Mouse (Mus musculus) ovary, postnatal 14 days (tissue): ENCODE measurements around the gene Mterf4.

Experiments used
- DNase-seq: peaks from one replicate; pipeline ENCODE4 v3.0.0; 2022; ENCODE audit warnings: low spot score

Gene Mterf4

DNA sequence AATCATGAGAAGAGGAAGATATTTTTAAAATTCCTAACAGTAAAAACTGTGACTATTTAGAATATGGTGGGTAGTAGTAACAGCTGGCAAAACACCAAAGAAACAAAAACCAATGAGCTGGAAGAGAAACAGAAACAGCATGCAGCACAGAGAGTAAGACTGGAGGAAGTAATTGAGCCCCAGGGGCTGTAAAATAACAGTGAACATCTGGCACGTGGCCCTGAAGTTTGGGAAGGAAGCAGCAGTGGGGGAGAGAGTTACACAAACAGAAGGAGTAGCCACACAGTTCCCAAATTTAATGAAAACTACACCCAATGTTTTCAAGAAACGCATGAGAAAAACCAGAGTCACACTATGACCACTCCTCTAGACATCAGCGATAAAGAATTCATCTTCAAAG is 38.5 kb downstream of the Mterf4 start:
- DNase-seq = no peak

DNA sequence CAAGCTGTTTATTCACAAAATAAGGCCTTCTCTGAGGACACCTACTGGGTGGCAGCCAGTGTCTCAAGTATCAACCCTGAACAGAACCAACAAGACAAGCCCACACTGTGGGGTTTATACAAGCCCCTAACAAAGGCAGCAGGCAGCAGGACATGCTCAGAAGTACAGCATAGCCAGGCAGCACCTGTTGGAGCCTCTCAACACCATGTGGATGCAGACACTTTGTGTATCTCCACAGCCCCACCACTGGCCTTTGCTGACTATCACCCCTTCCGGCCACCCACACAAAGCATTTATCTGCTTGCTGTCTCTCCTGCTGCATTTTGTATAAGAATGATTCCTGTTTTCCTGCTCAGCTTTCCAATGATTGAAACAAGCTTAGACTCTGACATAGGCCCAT is 48.2 kb downstream of the Mterf4 start:
- DNase-seq = no peak

DNA sequence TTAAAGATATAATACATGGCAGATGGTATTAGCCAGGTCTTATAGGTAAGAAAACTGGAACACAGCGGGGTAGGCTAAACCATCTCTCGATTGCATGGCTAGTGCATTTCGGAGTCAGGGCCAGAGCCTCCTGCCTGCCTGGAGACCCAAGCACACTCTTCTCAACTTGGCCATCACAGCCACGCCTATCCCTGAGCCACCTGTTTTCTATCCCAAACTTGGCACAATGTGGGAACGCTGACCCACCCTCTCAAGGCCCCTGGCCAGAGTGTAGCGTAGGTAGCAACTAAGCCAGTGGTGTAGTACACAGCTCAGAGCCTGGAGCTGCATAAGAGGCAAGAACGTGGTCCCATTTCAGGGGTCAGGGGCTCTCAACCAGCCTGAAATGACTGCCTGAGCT is 50.0 kb downstream of the Mterf4 start:
- DNase-seq = no peak

DNA sequence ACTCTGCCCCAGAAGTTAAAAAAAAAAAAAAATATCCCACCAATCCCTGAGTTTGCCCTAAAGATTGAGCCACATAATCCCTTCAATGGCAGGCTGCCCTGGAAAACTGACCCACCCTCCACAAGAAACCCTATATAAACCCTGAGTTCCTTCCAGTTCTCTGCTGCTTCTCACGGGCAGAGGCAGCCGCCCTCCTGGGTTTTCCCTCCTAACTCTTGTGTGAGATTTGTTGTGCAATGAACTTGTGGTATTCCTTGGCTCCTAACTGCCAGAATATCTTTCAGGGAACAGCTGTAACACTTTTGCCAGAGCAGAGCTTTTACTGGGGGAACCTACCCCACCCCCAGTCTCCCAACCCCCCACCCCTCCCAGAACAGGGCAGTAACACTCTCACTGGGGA is 53.1 kb downstream of the Mterf4 start:
- DNase-seq = no peak
